Mouse (Mus musculus): ENCODE measurements around the gene Fut2. TPM values are rescaled to one million over a fixed set of nuclear protein-coding genes. Genes with fewer than 3 reads are reported as not detected.

Gene Fut2
- total and polyA plus RNA-seq, 2 experiments from 2014 or later = 0.13 TPM; not detected in 1

GRCm38 (mm10) chr7:45711316-45712021, 45.3 kb upstream of the Fut2 start:
- TF ChIP-seq CTCF (IDR thresholded peaks at IDR 0.05; ENCODE audit: low read depth) = no peak
- H3K9ac ChIP-seq = no peak overlapping the region
- H3K4me2 ChIP-seq (ENCODE audit: low read depth) = no peak overlapping the region
- ATAC-seq = no peak
- 88% methylated on average over 24 of the region's 24 CpGs for WGBS
- no peaks in the 10 kb centered on the region for H3K27me3 ChIP-seq (ENCODE audit: insufficient read depth, low read length)
- H3K4me1 ChIP-seq (ENCODE audit: insufficient read depth) = peaks cover 33% of the 10 kb centered on the region
- H3K9me3 ChIP-seq (ENCODE audit: low read length) = no peaks in the 10 kb centered on the region
- H3K36me3 ChIP-seq (ENCODE audit: insufficient read depth) = peaks cover 35% of the 10 kb centered on the region
- no peak overlapping the region for H3K4me3 ChIP-seq (ENCODE audit: low read depth, low read length)
- no peak overlapping the region for H3K27ac ChIP-seq (ENCODE audit: low read depth, low read length)
- DNase-seq = no peak

- no peaks in the 10 kb centered on the region for H3K9me3 ChIP-seq (ENCODE audit: low read length)
- no peak overlapping the region for H3K27ac ChIP-seq (ENCODE audit: low read depth, low read length)
- no peak for DNase-seq
- no peak for TF ChIP-seq CTCF (IDR thresholded peaks at IDR 0.05; ENCODE audit: low read depth)
- H3K4me3 ChIP-seq (ENCODE audit: low read depth, low read length) = no peak overlapping the region
- no peak for ATAC-seq
- no peaks in the 10 kb centered on the region for H3K27me3 ChIP-seq (ENCODE audit: insufficient read depth, low read length)
- peaks cover 35% of the 10 kb centered on the region for H3K36me3 ChIP-seq (ENCODE audit: insufficient read depth)
- H3K4me1 ChIP-seq (ENCODE audit: insufficient read depth) = peaks cover 30% of the 10 kb centered on the region
- H3K4me2 ChIP-seq (ENCODE audit: low read depth) = no peak overlapping the region
- H3K9ac ChIP-seq = no peak overlapping the region
- WGBS = 91% methylated on average over 20 of the region's 20 CpGs
These were observed 44.4 kb upstream of the Fut2 start for GRCm38 (mm10) chr7:45710477-45711191.

GRCm38 (mm10) chr7:45709677-45710355, 43.6 kb upstream of the Fut2 start:
- TF ChIP-seq CTCF (IDR thresholded peaks at IDR 0.05; ENCODE audit: low read depth) = no peak
- H3K27ac ChIP-seq (ENCODE audit: low read depth, low read length) = peak overlapping the region; percentile 87; the same call in 1 of the 2 replicates
- DNase-seq = no peak

DNA sequence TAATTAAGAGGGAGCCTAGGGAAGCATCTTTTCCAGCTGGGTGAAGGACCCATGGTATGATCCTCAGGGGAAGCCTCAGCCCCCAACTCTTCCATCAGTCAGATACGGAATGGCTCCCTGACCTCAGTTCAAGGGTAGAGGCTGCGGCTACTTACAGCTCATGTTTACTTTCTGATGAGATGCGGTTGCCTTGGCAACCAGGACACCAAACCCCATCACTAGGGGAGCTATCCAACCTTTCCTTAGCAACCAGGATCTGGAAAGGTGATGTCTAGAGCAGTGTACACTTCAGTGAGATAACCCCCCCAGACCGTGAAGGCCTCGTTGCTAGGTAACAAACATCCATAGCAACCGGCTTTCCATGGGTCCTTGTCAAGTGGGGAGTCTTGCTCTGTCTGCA, 42.8 kb upstream of the Fut2 start:
- Histone ChIP-seq H3K9me3 (ENCODE audit: low read length) (no peaks in the 10 kb centered on the region), H3K9ac (no peak overlapping the region), H3K27ac (ENCODE audit: low read depth, low read length) (peak overlapping the region; percentile 87), H3K4me2 (ENCODE audit: low read depth) (peak overlapping the region; percentile 97), H3K4me1 (ENCODE audit: insufficient read depth) (peaks cover 27% of the 10 kb centered on the region), H3K36me3 (ENCODE audit: insufficient read depth) (peaks cover 35% of the 10 kb centered on the region), H3K27me3 (ENCODE audit: insufficient read depth, low read length) (no peaks in the 10 kb centered on the region), H3K4me3 (ENCODE audit: low read depth, low read length) (no peak overlapping the region)
- peak; percentile 70 for DNase-seq
- ATAC-seq = no peak
- peak; percentile 5; the same call in 1 of the 2 replicates for TF ChIP-seq CTCF (IDR thresholded peaks at IDR 0.05; ENCODE audit: low read depth)
- 37% methylated on average over 6 of the region's 6 CpGs for WGBS

More at GRCm38 (mm10) chr7:45709677-45710355, 43.6 kb upstream of the Fut2 start:
- Histone ChIP-seq H3K27me3 (ENCODE audit: insufficient read depth, low read length) (no peaks in the 10 kb centered on the region), H3K4me3 (ENCODE audit: low read depth, low read length) (no peak overlapping the region), H3K4me2 (ENCODE audit: low read depth) (no peak overlapping the region), H3K4me1 (ENCODE audit: insufficient read depth) (peaks cover 32% of the 10 kb centered on the region), H3K9me3 (ENCODE audit: low read length) (no peaks in the 10 kb centered on the region), H3K36me3 (ENCODE audit: insufficient read depth) (peaks cover 35% of the 10 kb centered on the region), H3K9ac (no peak overlapping the region)
- no peak for ATAC-seq
- WGBS = 69% methylated on average over 14 of the region's 14 CpGs

GRCm38 (mm10) chr7:45708221-45708761, 42.1 kb upstream of the Fut2 start:
- Histone ChIP-seq H3K4me2 (ENCODE audit: low read depth) (peak overlapping the region; percentile 97), H3K4me3 (ENCODE audit: low read depth, low read length) (no peak overlapping the region), H3K9me3 (ENCODE audit: low read length) (no peaks in the 10 kb centered on the region), H3K27me3 (ENCODE audit: insufficient read depth, low read length) (no peaks in the 10 kb centered on the region), H3K36me3 (ENCODE audit: insufficient read depth) (peaks cover 33% of the 10 kb centered on the region), H3K4me1 (ENCODE audit: insufficient read depth) (peaks cover 32% of the 10 kb centered on the region), H3K9ac (no peak overlapping the region), H3K27ac (ENCODE audit: low read depth, low read length) (peak overlapping the region; percentile 87)
- ATAC-seq (no peak), DNase-seq (no peak)
- 63% methylated on average over 13 of the region's 13 CpGs for WGBS
- TF ChIP-seq CTCF (IDR thresholded peaks at IDR 0.05; ENCODE audit: low read depth) = no peak

DNA sequence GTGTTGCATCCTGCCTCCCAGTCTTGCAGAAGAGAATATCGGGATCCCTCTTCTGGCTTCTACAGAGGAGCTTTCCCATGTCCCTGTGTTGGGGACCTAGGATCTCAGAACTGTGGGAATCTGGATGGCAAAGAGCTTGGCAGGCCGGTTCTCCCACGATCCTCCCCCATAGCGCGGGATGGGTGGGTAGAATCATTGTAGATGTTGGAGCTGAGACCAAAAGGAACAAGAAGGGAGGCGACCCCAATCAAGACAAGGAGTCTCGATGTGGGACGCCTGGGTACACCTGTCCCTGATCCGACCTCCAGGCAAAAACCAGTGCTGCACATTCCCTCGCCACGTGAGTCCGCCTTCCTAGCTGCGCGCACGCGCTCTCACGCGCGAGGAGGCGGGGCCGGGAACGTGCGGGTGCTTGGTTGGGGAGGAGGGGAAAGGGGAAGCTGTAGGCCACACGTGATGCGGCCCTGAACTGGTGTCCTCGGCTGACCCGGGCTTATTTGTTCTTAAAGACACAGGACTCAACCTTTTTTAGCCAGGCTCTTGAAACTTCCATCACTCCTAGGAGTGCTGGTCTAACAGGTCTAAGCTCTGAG, 41.3 kb upstream of the Fut2 start:
- Histone ChIP-seq H3K27ac (ENCODE audit: low read depth, low read length) (peak overlapping the region; percentile 87), H3K4me1 (ENCODE audit: insufficient read depth) (peaks cover 36% of the 10 kb centered on the region), H3K9ac (peak overlapping the region; percentile 49), H3K9me3 (ENCODE audit: low read length) (no peaks in the 10 kb centered on the region), H3K27me3 (ENCODE audit: insufficient read depth, low read length) (no peaks in the 10 kb centered on the region), H3K36me3 (ENCODE audit: insufficient read depth) (peaks cover 25% of the 10 kb centered on the region), H3K4me3 (ENCODE audit: low read depth, low read length) (peak overlapping the region; percentile 41), H3K4me2 (ENCODE audit: low read depth) (peak overlapping the region; percentile 97)
- TF ChIP-seq CTCF (IDR thresholded peaks at IDR 0.05; ENCODE audit: low read depth) = no peak
- DNase-seq = peak; percentile 94
- under 1% methylated on average over 27 of the region's 27 CpGs for WGBS
- peak; percentile 28 for ATAC-seq

Data from forebrain, postnatal 0 days (tissue).